Mouse (Mus musculus): ENCODE data around the gene Clba1. TPM values are rescaled to one million over a fixed set of nuclear protein-coding genes. Genes with fewer than 3 reads are reported as not detected.

The Clba1 gene
- polyA plus RNA-seq (2012; rRNA removed) = 1.8 and 2.2 TPM in 2 replicates

- peak; percentile 83 for DNase-seq (ENCODE audit: low read depth, low spot score)
- 1% methylated on average over 64 of the region's 64 CpGs for WGBS
Measured at GRCm38 (mm10) chr12:112808587-112809364, at the start of gene Clba1. TSS of gene Clba1 (plus strand) at chr12:112808937.

- 90% methylated on average over 3 of the region's 3 CpGs for WGBS
- DNase-seq (ENCODE audit: low read depth, low spot score) = no peak
Measured at GRCm38 (mm10) chr12:112759471-112759870, 49.3 kb upstream of the Clba1 start.

- no peak for DNase-seq (ENCODE audit: low read depth, low spot score)
- WGBS = 49% methylated on average over 4 of the region's 4 CpGs
Measured at GRCm38 (mm10) chr12:112760154-112760926, 48.4 kb upstream of the Clba1 start, which contains the start of gene Pld4. TSS of gene Pld4 (plus strand) at chr12:112760655.

- DNase-seq (ENCODE audit: low read depth, low spot score) = no peak
- 89% methylated on average over 4 of the region's 4 CpGs for WGBS
Measured at GRCm38 (mm10) chr12:112761411-112761810, 47.3 kb upstream of the Clba1 start.

- DNase-seq (ENCODE audit: low read depth, low spot score) = no peak
- 80% methylated on average over 3 of the region's 3 CpGs for WGBS
Measured at GRCm38 (mm10) chr12:112762018-112762417, 46.7 kb upstream of the Clba1 start.

- no peak for DNase-seq (ENCODE audit: low read depth, low spot score)
- WGBS = 88% methylated on average over 4 of the region's 4 CpGs
Measured at GRCm38 (mm10) chr12:112763176-112763575, 45.6 kb upstream of the Clba1 start.

- WGBS = 74% methylated on average over 5 of the region's 5 CpGs
- no peak for DNase-seq (ENCODE audit: low read depth, low spot score)
Measured at GRCm38 (mm10) chr12:112764141-112764540, 44.6 kb upstream of the Clba1 start.

GRCm38 (mm10) chr12:112764991-112765390, 43.7 kb upstream of the Clba1 start:
- DNase-seq (ENCODE audit: low read depth, low spot score) = no peak
- WGBS = 87% methylated on average over 7 of the region's 7 CpGs

- WGBS = 90% methylated on average over 7 of the region's 7 CpGs
- no peak for DNase-seq (ENCODE audit: low read depth, low spot score)
Measured at GRCm38 (mm10) chr12:112766586-112766985, 42.2 kb upstream of the Clba1 start.

GRCm38 (mm10) chr12:112767036-112767890, 41.5 kb upstream of the Clba1 start:
- 89% methylated on average over 16 of the region's 16 CpGs for WGBS

GRCm38 (mm10) chr12:112768166-112768565, 40.6 kb upstream of the Clba1 start:
- no peak for DNase-seq (ENCODE audit: low read depth, low spot score)
- 87% methylated on average over 8 of the region's 8 CpGs for WGBS

More at GRCm38 (mm10) chr12:112767036-112767890, 41.5 kb upstream of the Clba1 start:
- DNase-seq (ENCODE audit: low read depth, low spot score) = no peak

- DNase-seq (ENCODE audit: low read depth, low spot score) = no peak
- WGBS = 82% methylated on average over 6 of the region's 6 CpGs
Measured at GRCm38 (mm10) chr12:112769031-112769430, 39.7 kb upstream of the Clba1 start.

- WGBS = 70% methylated on average over 2 of the region's 2 CpGs
- no peak for DNase-seq (ENCODE audit: low read depth, low spot score)
Measured at GRCm38 (mm10) chr12:112769751-112770150, 39.0 kb upstream of the Clba1 start.

- no peak for DNase-seq (ENCODE audit: low read depth, low spot score)
- 78% methylated on average over 4 of the region's 4 CpGs for WGBS
Measured at GRCm38 (mm10) chr12:112770396-112770795, 38.3 kb upstream of the Clba1 start.

- no peak for DNase-seq (ENCODE audit: low read depth, low spot score)
- 86% methylated on average over 14 of the region's 14 CpGs for WGBS
Measured at GRCm38 (mm10) chr12:112772306-112772705, 36.4 kb upstream of the Clba1 start.

GRCm38 (mm10) chr12:112773366-112773765, 35.4 kb upstream of the Clba1 start:
- DNase-seq (ENCODE audit: low read depth, low spot score) = no peak
- WGBS = 43% methylated on average over 9 of the region's 9 CpGs

- 77% methylated on average over 6 of the region's 6 CpGs for WGBS
Measured at GRCm38 (mm10) chr12:112774026-112774425, 34.7 kb upstream of the Clba1 start.

GRCm38 (mm10) chr12:112774481-112774880, 34.3 kb upstream of the Clba1 start:
- DNase-seq (ENCODE audit: low read depth, low spot score) = no peak
- WGBS = 89% methylated on average over 10 of the region's 10 CpGs

More at GRCm38 (mm10) chr12:112774026-112774425, 34.7 kb upstream of the Clba1 start:
- DNase-seq (ENCODE audit: low read depth, low spot score) = no peak

GRCm38 (mm10) chr12:112791026-112791425, 17.7 kb upstream of the Clba1 start:
- WGBS = 28% methylated on average over 8 of the region's 8 CpGs
- no peak for DNase-seq (ENCODE audit: low read depth, low spot score)
